Mouse (Mus musculus): ENCODE data around the gene Foxr2. TPM values are rescaled to one million over a fixed set of nuclear protein-coding genes. Genes with fewer than 3 reads are reported as not detected.

Gene Foxr2
- polyA plus RNA-seq, 1 experiment from 2014 or later = 0.07 TPM

Other genes with a start within 250 kb of the Foxr2 start
- 0.56 and 1.0 TPM in 2 replicates for gene Usp51, start 112.3 kb upstream of the Foxr2 start, polyA plus RNA-seq (2015; fragmentation: Nextera tagmentation; extraction: Ambion mirVana)
- gene Mageh1, start 81.2 kb upstream of the Foxr2 start, polyA plus RNA-seq (2015; fragmentation: Nextera tagmentation; extraction: Ambion mirVana) = 53.3 and 55.2 TPM in 2 replicates
- gene Rragb, start 21.2 kb downstream of the Foxr2 start, polyA plus RNA-seq (2015; fragmentation: Nextera tagmentation; extraction: Ambion mirVana) = 1.7 and 2.4 TPM in 2 replicates
- 0.67 and 0.81 TPM in 2 replicates for gene Klf8, start 118.7 kb downstream of the Foxr2 start, polyA plus RNA-seq (2015; fragmentation: Nextera tagmentation; extraction: Ambion mirVana)